Mouse (Mus musculus) hematopoietic stem cell, adult 5-6 weeks (primary cell): ENCODE results near the gene Esp22. TPM values are rescaled to one million over a fixed set of nuclear protein-coding genes. Genes with fewer than 3 reads are reported as not detected.
"Not testable (repeated sequence)": the region's sequence is repeated elsewhere in the genome, so short reads cannot be mapped to it uniquely, and the experiment has no call there.

Experiments
- ATAC-seq, 2 experiments: fragments of 125-278 bp in 1 of 2; replicated peaks in 1 of 2; 2 replicates each; pipeline ENCODE4 v1.8.0; 2016 to 2017; ENCODE audit warnings: inconsistent platforms in 2 of 2, mild to moderate bottlenecking in 2 of 2, moderate number of reproducible peaks in 2 of 2, low read depth in 1 of 2, moderate TSS enrichment in 1 of 2; ENCODE audit not compliant: low FRiP score in 2 of 2, poor library complexity in 2 of 2, severe bottlenecking in 2 of 2, insufficient read depth in 1 of 2, low TSS enrichment in 1 of 2
- total RNA-seq: library from RNA; stranded (forward); fragments of 172-1452, 232-1000 nt; gene quantifications from 2 replicates; pipeline ENCODE4 v1.2.3, GENCODE M21; 2017

Gene Esp22
- not detected in 2 replicates for total RNA-seq

DNA sequence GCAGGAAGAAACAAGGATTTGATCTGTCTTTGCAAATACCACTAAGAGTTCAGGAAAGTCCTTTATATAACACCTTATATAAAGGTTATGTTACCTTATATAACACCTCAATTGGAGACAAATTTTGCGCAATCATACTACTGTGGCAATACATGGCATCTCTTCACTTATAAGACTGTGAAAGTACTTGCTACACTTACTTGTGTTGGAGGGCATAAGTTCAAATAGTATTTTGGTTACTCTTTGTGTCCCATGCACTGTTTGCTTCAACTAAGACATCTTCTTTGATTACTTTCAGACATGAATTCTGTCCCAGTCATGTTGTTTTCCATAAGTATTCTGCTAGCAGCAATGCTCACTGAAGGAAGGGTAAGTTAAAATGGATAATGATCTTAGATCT lies at the start of gene Esp22:
Gene Esp22 (plus strand): TSS at position 301 of the 400 bp plus-strand sequence.
- no peak for ATAC-seq

DNA sequence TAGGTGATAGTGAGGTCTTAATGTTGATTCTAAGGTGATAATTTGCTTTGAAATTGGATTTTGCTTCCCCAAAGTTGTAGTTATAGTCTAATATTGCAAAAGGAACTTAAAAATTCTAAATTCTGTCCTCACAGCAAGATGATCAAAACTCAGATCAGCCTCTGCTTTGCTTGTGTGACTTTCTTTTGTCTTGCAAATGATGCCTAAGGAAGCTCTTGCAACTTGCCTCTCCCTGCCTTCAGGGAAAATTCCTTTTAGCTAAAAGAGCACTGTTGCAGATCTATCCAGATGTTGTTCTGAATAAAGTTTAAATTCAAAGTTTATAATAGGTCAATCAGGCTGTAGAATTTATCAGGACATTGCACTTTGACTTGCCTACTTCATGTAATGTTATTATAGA lies 31.5 kb upstream of the Esp22 start:
- no peak for ATAC-seq

DNA sequence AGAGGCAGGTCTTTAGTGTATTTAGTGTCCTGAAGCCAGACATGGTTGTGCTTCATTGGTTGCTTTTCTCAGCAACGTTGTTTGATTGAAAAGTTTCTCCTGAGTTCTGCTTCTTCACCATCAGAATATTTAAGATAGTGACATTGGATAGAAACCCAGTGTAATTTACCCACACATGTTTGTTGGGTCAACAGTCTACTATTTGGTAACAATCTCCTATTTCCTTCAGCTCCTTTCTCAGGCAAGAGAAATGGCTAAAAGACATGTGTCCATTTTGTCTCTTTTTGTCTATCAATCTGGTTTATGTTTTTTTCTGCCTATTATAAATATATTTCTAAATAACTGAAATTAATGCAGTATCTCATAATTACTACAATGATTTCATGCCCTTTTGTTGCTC lies 18.2 kb upstream of the Esp22 start, which contains the start of gene Esp23:
Gene Esp23 (minus strand): TSS at position 101 of the 400 bp plus-strand sequence.
- ATAC-seq: no peak

DNA sequence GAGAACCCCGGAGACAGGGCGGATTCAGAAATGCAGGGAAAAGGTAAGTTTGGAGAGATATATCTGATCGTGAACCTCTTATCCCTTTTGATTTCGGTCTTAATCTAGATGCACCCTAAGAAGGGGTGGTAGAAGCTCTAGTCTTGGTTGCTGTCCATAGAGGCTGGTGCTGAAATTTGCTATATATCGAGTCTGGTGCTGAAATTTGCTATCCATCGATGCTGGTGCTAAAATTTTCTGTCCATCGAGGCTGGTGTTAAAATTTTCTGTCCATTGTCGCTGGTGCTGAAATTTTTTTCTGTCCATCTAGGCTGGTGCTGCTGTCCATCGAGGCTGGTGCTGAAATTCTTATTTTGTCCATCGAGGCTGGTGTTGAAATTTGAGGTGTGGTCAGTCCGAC lies 12.0 kb downstream of the Esp22 start:
- ATAC-seq: not testable (repeated sequence)

DNA sequence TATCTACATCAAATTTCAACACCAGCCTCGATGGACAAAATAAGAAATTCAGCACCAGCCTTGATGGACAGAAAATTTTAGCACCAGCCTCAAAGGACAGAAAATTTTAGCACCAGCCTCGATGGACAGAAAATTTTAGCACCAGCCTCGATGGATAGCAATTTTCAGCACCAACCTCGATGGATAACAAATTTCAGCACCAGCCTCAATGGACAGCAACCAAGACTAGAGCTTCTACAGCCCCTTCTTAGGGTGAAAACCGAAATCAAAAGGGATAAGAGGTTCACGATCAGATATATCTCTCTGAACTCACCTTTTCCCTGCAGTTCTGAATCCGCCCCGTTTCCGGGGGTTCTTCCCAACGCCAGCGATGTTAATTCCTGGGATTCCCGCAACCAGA lies 34.0 kb downstream of the Esp22 start:
- not testable (repeated sequence) for ATAC-seq

Other genes with a start within 250 kb of the Esp22 start
- gene Esp24, start 58.6 kb upstream of the Esp22 start, total RNA-seq: not detected in 2 replicates
- gene Gm21903, start 52.0 kb upstream of the Esp22 start, total RNA-seq: not detected in 2 replicates
- gene Esp23, start 18.3 kb upstream of the Esp22 start, total RNA-seq: not detected in 2 replicates